Mouse (Mus musculus) brain, embryonic 14.5 days (tissue): ENCODE data around the gene Arhgap19.

Experiments
- CTCF ChIP-seq: fragments of 200-500 bp; IDR thresholded peaks from 2 replicates; pipeline ENCODE4 v1.5.1; 2012; ENCODE audit warnings: inconsistent platforms, mild to moderate bottlenecking, moderate library complexity, borderline replicate concordance; ENCODE audit not compliant: insufficient read depth, insufficient read length; ENCODE audit errors: extremely low read depth
- POLR2A ChIP-seq: fragments of 200-500 bp; IDR thresholded peaks from 2 replicates; pipeline ENCODE4 v1.6.1; 2012; ENCODE audit warnings: mild to moderate bottlenecking, inconsistent platforms, borderline replicate concordance; ENCODE audit not compliant: poor library complexity, insufficient read depth, insufficient read length, severe bottlenecking; ENCODE audit errors: extremely low read depth

- TF ChIP-seq CTCF (no peak), POLR2A (no peak)
These were observed 11.5 kb upstream of the Arhgap19 start for GRCm38 (mm10) chr19:41813374-41813773.
